Mouse (Mus musculus): ENCODE results near the gene Igfbp4. TPM values are rescaled to one million over a fixed set of nuclear protein-coding genes. Genes with fewer than 3 reads are reported as not detected.

Gene Igfbp4
- polyA plus RNA-seq, 1 experiment from 2014 or later, result 252 TPM

DNA sequence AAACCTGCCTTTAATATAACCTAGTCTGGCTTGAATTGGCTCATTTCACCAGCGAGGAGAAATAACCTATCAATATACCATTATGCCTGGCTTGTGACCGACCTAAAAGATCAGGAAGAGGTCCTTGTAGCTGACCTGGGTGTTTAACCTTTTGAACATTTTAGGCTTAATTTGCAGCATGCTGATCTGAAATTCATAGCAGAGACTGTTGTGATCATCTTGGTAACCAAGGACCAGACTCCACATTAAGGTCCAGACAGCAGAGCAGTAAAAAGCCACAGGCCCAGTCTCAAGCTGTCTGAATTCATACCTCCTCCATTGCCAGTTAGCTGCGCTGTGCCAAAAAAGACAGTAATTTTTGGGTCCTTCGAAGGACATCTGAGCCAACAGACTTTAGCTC, 54.7 kb downstream of the Igfbp4 start:
- ATAC-seq (replicated peaks; ENCODE audit: low FRiP score) (no peak), DNase-seq (ENCODE audit: low spot score) (no peak)
- WGBS, result 73% methylated on average over 4 of the region's 4 CpGs
- Histone ChIP-seq H3K4me2 (ENCODE audit: low read depth, low read length, severe bottlenecking) (no peak overlapping the region), H3K9ac (ENCODE audit: low read length) (no peak overlapping the region), H3K4me1 (replicated peaks; ENCODE audit: control insufficient read depth, insufficient read depth, low read length) (no peaks in the 10 kb centered on the region), H3K4me3 (ENCODE audit: low read depth, low read length) (no peak overlapping the region), H3K36me3 (ENCODE audit: control insufficient read depth, insufficient read depth, low read length) (no peaks in the 10 kb centered on the region), H3K27ac (ENCODE audit: low read depth, low read length) (no peak overlapping the region), H3K9me3 (ENCODE audit: control insufficient read depth, low read length) (no peaks in the 10 kb centered on the region), H3K27me3 (ENCODE audit: control insufficient read depth, insufficient read depth, low read length) (no peaks in the 10 kb centered on the region)

DNA sequence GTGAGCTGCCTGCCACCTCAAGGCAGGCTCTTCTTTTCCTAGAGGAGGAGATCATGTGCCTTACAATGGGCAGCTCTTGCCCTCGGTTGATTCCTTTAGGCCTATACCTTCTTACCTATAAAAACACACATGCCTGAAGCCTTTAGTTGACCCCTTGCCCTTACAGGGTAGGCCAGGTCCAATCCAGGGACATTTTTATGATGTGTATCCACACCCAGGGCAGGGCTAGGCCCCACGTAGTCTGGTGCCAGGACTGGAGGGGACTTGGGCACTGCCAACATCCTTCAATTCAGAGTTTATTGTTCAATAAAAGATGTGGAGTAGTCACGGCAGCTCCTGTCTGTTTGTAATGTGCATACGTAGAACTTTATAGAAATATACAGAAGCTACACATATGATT, 55.4 kb downstream of the Igfbp4 start:
- DNase-seq (ENCODE audit: low spot score) (no peak), ATAC-seq (replicated peaks; ENCODE audit: low FRiP score) (no peak)
- H3K27ac ChIP-seq (ENCODE audit: low read depth, low read length), result no peak overlapping the region
- 78% methylated on average over 4 of the region's 4 CpGs for WGBS
- no peaks in the 10 kb centered on the region for H3K9me3 ChIP-seq (ENCODE audit: control insufficient read depth, low read length)
- H3K9ac ChIP-seq (ENCODE audit: low read length), result no peak overlapping the region
- H3K27me3 ChIP-seq (ENCODE audit: control insufficient read depth, insufficient read depth, low read length), result no peaks in the 10 kb centered on the region
- no peak overlapping the region for H3K4me2 ChIP-seq (ENCODE audit: low read depth, low read length, severe bottlenecking)
- H3K4me1 ChIP-seq (replicated peaks; ENCODE audit: control insufficient read depth, insufficient read depth, low read length), result no peaks in the 10 kb centered on the region
- H3K36me3 ChIP-seq (ENCODE audit: control insufficient read depth, insufficient read depth, low read length), result no peaks in the 10 kb centered on the region
- no peak overlapping the region for H3K4me3 ChIP-seq (ENCODE audit: low read depth, low read length)

DNA sequence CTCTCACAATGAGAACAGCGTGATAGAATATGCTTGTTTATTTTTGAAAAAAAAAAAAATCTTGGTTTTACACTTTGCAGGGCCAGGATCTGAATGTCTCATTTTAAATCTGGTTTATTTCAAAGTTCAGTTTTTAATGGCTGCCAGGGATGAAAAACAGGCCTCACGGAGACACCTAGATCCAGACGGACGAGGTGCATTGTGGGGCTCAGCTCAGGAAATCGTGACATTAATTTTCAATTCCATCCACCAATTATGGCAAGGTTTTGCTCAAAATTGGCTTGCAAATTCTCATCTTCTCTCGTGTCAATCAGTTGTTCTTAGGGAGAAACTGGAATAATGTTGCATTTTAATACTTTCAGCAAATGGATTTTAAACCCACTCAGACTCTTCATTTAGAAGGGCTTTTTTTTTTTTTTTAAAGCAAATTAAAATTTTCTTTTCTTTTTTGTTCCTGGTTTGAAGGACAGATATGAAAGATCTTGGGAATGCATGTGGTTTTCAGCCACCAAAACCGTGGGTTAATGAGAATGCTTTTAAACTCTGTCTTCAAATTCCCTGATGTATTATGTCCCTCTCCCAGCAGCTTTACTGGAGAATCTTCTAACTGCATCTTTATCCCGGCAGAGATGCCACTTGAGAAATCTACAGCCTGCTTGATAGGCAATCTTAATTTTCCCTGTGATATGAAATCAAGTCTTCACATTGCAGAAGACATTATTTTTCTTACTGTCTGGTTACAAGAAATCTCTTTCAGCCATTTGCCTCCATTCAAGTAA, 56.1 kb downstream of the Igfbp4 start:
- Histone ChIP-seq H3K4me1 (replicated peaks; ENCODE audit: control insufficient read depth, insufficient read depth, low read length) (no peaks in the 10 kb centered on the region), H3K9ac (ENCODE audit: low read length) (no peak overlapping the region), H3K27me3 (ENCODE audit: control insufficient read depth, insufficient read depth, low read length) (no peaks in the 10 kb centered on the region), H3K4me3 (ENCODE audit: low read depth, low read length) (no peak overlapping the region), H3K4me2 (ENCODE audit: low read depth, low read length, severe bottlenecking) (no peak overlapping the region), H3K36me3 (ENCODE audit: control insufficient read depth, insufficient read depth, low read length) (no peaks in the 10 kb centered on the region), H3K9me3 (ENCODE audit: control insufficient read depth, low read length) (no peaks in the 10 kb centered on the region), H3K27ac (ENCODE audit: low read depth, low read length) (no peak overlapping the region)
- DNase-seq (ENCODE audit: low spot score) (no peak), ATAC-seq (replicated peaks; ENCODE audit: low FRiP score) (no peak)
- 81% methylated on average over 8 of the region's 8 CpGs for WGBS

DNA sequence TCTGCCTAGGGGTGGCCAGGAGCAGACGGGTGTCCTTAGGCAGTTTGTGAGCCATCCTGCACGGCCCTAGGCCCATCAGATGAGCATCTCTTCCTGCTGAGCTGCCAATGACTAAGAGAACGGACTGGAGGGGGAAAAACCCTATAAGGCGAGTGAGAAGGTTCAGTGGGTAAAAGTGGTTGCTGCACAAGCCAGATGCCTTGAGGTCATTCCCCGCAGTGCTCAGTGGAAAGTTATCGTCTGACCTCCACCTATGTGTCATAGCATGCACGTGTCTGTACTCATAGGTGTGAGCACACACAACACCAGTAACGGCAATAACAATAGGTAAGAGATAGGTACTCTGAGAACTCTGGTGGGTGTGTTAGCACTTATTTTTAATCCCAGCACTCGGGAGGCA, 57.9 kb downstream of the Igfbp4 start:
- H3K9me3 ChIP-seq (ENCODE audit: control insufficient read depth, low read length), result no peaks in the 10 kb centered on the region
- H3K36me3 ChIP-seq (ENCODE audit: control insufficient read depth, insufficient read depth, low read length), result no peaks in the 10 kb centered on the region
- 88% methylated on average over 9 of the region's 9 CpGs for WGBS
- DNase-seq (ENCODE audit: low spot score), result no peak
- no peak for ATAC-seq (replicated peaks; ENCODE audit: low FRiP score)
- no peak overlapping the region for H3K27ac ChIP-seq (ENCODE audit: low read depth, low read length)
- H3K4me1 ChIP-seq (replicated peaks; ENCODE audit: control insufficient read depth, insufficient read depth, low read length), result 0 out of 2 replicates have a peak, but pooled peaks cover 3% of the 10 kb centered on the region
- no peak overlapping the region for H3K4me3 ChIP-seq (ENCODE audit: low read depth, low read length)
- no peak overlapping the region for H3K4me2 ChIP-seq (ENCODE audit: low read depth, low read length, severe bottlenecking)
- no peak overlapping the region for H3K9ac ChIP-seq (ENCODE audit: low read length)
- no peaks in the 10 kb centered on the region for H3K27me3 ChIP-seq (ENCODE audit: control insufficient read depth, insufficient read depth, low read length)

DNA sequence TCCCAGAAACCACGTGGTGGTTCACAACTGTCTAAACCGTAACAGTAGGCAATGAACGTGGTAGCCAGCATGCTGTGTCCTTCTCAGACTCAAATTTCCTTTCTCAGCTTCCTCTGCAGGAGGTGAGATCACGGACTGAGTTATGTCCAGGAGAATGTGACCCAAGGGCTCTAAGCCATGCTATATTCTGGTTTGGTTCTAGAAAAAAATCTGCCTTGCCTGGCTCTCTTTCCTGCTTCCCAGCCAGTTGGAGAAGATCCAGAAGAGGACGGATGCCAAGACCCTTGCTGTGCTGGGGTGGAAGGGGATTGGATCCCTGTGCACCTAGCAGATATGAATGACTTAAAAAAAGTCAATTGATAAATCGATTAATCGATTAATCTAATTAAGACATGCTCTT, 58.5 kb downstream of the Igfbp4 start:
- no peak overlapping the region for H3K4me3 ChIP-seq (ENCODE audit: low read depth, low read length)
- WGBS, result 86% methylated on average over 7 of the region's 7 CpGs
- no peak overlapping the region for H3K27ac ChIP-seq (ENCODE audit: low read depth, low read length)
- no peak overlapping the region for H3K4me2 ChIP-seq (ENCODE audit: low read depth, low read length, severe bottlenecking)
- no peak for ATAC-seq (replicated peaks; ENCODE audit: low FRiP score)
- H3K4me1 ChIP-seq (replicated peaks; ENCODE audit: control insufficient read depth, insufficient read depth, low read length), result 0 out of 2 replicates have a peak, but pooled peaks cover 3% of the 10 kb centered on the region
- H3K36me3 ChIP-seq (ENCODE audit: control insufficient read depth, insufficient read depth, low read length), result no peaks in the 10 kb centered on the region
- DNase-seq (ENCODE audit: low spot score), result no peak
- no peak overlapping the region for H3K9ac ChIP-seq (ENCODE audit: low read length)
- no peaks in the 10 kb centered on the region for H3K27me3 ChIP-seq (ENCODE audit: control insufficient read depth, insufficient read depth, low read length)
- no peaks in the 10 kb centered on the region for H3K9me3 ChIP-seq (ENCODE audit: control insufficient read depth, low read length)

DNA sequence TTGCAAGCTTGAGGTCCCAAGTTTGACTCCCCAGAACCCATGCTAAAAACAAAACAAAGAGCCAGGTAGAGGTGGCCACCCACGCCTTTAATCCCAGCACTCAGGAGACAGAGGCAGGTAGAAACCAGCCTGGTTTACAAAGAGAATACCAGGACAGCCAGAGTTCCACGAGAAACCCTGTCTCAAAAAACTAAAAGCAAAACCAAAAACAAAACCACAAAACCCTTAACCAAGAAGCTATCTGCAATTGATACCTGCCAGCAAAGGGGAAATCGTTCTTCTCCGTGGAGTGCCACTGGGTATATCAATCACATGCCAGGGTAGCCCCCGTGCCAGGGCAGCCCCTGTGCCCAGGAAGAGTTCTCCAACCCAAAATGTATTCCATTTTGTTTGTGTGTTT, 59.2 kb downstream of the Igfbp4 start:
- H3K4me3 ChIP-seq (ENCODE audit: low read depth, low read length), result no peak overlapping the region
- no peak for ATAC-seq (replicated peaks; ENCODE audit: low FRiP score)
- WGBS, result 75% methylated on average over 5 of the region's 5 CpGs

DNA sequence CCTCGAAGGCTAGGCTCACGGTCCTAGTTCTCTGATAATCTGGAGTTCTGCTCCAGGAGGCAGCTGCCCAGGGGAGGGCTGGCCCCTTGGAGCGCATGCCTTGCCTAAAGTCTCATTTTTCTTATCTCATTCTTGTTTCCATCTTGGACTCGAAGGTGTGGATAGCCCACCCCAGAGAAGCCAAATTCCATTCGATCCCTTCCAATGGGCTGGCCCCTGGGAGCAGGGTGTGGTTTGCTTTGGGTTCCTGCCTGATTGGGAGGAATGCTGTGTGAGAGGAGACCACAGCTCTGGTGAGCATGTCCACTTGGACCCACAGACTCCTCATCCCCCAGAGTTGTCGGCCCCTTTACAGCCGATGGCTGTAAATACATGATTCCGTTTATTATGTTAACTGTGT, 60.6 kb downstream of the Igfbp4 start:
- no peak overlapping the region for H3K9ac ChIP-seq (ENCODE audit: low read length)
- H3K9me3 ChIP-seq (ENCODE audit: control insufficient read depth, low read length), result no peaks in the 10 kb centered on the region
- no peaks in the 10 kb centered on the region for H3K36me3 ChIP-seq (ENCODE audit: control insufficient read depth, insufficient read depth, low read length)
- WGBS, result 86% methylated on average over 8 of the region's 8 CpGs
- 0 out of 2 replicates have a peak, but pooled peaks cover 3% of the 10 kb centered on the region for H3K4me1 ChIP-seq (replicated peaks; ENCODE audit: control insufficient read depth, insufficient read depth, low read length)
- ATAC-seq (replicated peaks; ENCODE audit: low FRiP score) (no peak), DNase-seq (ENCODE audit: low spot score) (no peak)
- no peak overlapping the region for H3K4me3 ChIP-seq (ENCODE audit: low read depth, low read length)
- no peak overlapping the region for H3K27ac ChIP-seq (ENCODE audit: low read depth, low read length)
- no peak overlapping the region for H3K4me2 ChIP-seq (ENCODE audit: low read depth, low read length, severe bottlenecking)
- H3K27me3 ChIP-seq (ENCODE audit: control insufficient read depth, insufficient read depth, low read length), result no peaks in the 10 kb centered on the region

More for the DNA sequence above, 59.2 kb downstream of the Igfbp4 start:
- DNase-seq (ENCODE audit: low spot score), result no peak
- Histone ChIP-seq H3K9ac (ENCODE audit: low read length) (no peak overlapping the region), H3K36me3 (ENCODE audit: control insufficient read depth, insufficient read depth, low read length) (no peaks in the 10 kb centered on the region), H3K9me3 (ENCODE audit: control insufficient read depth, low read length) (no peaks in the 10 kb centered on the region), H3K4me2 (ENCODE audit: low read depth, low read length, severe bottlenecking) (no peak overlapping the region), H3K27ac (ENCODE audit: low read depth, low read length) (no peak overlapping the region), H3K27me3 (ENCODE audit: control insufficient read depth, insufficient read depth, low read length) (no peaks in the 10 kb centered on the region), H3K4me1 (replicated peaks; ENCODE audit: control insufficient read depth, insufficient read depth, low read length) (0 out of 2 replicates have a peak, but pooled peaks cover 3% of the 10 kb centered on the region)

DNA sequence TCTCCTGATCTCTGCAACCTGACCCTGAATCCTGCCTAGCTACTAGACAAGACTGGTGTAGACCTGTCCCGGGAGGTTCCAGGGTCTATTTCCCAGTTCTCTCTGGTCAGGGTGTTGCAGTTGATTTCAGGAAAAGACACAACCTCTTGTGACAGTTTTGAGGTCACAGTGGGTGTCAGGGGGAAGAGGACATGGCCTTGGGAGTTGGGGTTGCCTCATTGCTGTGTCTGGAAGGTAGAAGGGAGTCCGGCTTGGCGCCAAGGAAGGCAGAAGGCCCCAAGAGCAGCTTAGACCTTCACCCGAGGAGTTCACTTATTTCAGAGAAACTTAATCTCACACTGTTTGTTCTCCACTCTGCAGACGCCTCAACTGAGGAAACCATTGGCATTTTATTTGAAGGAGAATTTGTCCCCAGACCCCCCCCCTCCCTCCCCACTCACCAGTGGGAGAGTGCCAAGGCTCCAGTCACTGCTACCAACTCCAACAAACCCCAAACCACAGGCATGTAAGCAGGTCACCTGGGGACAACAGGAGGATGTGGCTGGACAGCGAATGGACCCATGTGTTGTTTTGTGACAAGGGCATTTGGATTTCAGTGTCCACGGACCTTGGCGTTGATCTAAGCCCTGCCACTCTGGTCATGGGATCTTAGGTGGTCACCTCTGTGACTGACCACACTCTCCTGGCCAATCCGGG, 61.7 kb downstream of the Igfbp4 start:
- no peak for ATAC-seq (replicated peaks; ENCODE audit: low FRiP score)
- no peak overlapping the region for H3K9ac ChIP-seq (ENCODE audit: low read length)
- no peaks in the 10 kb centered on the region for H3K27me3 ChIP-seq (ENCODE audit: control insufficient read depth, insufficient read depth, low read length)
- H3K27ac ChIP-seq (ENCODE audit: low read depth, low read length), result no peak overlapping the region
- no peaks in the 10 kb centered on the region for H3K36me3 ChIP-seq (ENCODE audit: control insufficient read depth, insufficient read depth, low read length)
- H3K4me3 ChIP-seq (ENCODE audit: low read depth, low read length), result no peak overlapping the region
- no peaks in the 10 kb centered on the region for H3K9me3 ChIP-seq (ENCODE audit: control insufficient read depth, low read length)
- WGBS, result 83% methylated on average over 9 of the region's 9 CpGs
- H3K4me1 ChIP-seq (replicated peaks; ENCODE audit: control insufficient read depth, insufficient read depth, low read length), result 0 out of 2 replicates have a peak, but pooled peaks cover 3% of the 10 kb centered on the region
- no peak overlapping the region for H3K4me2 ChIP-seq (ENCODE audit: low read depth, low read length, severe bottlenecking)
- no peak for DNase-seq (ENCODE audit: low spot score)

Measured in forebrain, embryonic 11.5 days (tissue).